Mouse (Mus musculus) adrenal gland, postnatal 4 days (tissue): ENCODE measurements around the gene Fibin. TPM values are rescaled to one million over a fixed set of nuclear protein-coding genes. Genes with fewer than 3 reads are reported as not detected.

ENCODE experiments used
- DNase-seq, 2 experiments: peaks; one replicate each; pipeline ENCODE4 v3.0.0; 2021 to 2022; ENCODE audit warnings: low spot score in 2 of 2, mixed read lengths in 2 of 2
- long read RNA-seq, 2 experiments: library from polyadenylated mRNA; stranded (forward); transcript quantifications; one replicate each; pipeline ENCODE4 v2.0.0; 2021
- total RNA-seq, 2 experiments: library from RNA; stranded (reverse); gene quantifications; 2 replicates each; pipeline ENCODE4 v1.2.3; 2021

Fibin gene
- total RNA-seq: 1 to 10 TPM; 6.7 to 9.1 TPM
- long read RNA-seq, experiment 1, transcript Fibin-201 (1 exons, 2,267 nt): major isoform, 5 of 5 reads
- long read RNA-seq, experiment 1, partial matches to known transcripts: 0 of 5 reads
- long read RNA-seq, experiment 1, other reads (novel, unspliced or antisense): 0 of 5 reads
- long read RNA-seq, experiment 2, transcript Fibin-201 (1 exons, 2,267 nt): major isoform, 10 of 10 reads
- long read RNA-seq, experiment 2, partial matches to known transcripts: 0 of 10 reads
- long read RNA-seq, experiment 2, other reads (novel, unspliced or antisense): 0 of 10 reads

DNA sequence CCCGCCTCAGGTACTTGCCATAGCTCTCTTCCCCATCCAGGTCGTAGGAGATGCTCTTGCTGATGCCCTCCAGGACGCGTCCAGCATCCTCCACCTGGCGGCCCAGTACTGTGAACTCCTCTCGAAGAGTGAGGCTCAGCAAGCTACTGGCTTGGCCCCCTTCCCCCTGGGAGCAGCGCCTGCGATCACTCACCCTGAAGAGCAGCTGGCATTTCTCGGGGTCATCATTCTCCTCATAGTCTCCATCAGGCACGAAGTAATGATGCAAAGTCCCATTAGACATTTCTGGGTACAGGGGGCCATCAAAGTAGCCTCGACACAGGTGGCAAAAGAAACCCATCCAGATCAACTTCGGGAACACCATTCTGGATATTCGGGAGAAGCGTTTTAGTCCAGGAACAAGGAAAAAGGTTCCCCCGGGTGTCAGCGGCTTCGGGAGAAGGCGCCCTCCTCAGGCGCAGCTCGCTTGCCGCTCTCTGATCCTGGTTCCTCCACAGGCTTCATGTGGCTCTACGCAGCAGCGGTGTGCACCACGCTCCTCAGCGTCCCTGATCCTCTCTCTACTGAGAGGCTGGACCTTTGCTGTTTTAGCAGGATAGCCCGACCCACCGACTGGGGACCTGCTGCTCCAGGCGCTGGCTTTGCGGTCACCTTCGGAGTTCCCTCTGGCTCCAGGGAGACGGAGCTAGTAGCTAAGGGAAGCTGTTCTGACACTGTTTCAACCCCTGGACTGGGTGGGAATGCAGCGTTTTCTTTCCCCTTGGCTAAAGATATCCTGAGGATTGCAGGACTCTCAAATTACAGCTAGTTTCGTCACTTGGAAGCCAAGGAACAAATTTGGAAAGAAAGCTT is at the start of gene Fibin:
TSS of gene Fibin (minus strand) at position 752 of the 852 bp plus-strand sequence.
- DNase-seq: peak in 1 of 2 experiments; percentile 7

DNA sequence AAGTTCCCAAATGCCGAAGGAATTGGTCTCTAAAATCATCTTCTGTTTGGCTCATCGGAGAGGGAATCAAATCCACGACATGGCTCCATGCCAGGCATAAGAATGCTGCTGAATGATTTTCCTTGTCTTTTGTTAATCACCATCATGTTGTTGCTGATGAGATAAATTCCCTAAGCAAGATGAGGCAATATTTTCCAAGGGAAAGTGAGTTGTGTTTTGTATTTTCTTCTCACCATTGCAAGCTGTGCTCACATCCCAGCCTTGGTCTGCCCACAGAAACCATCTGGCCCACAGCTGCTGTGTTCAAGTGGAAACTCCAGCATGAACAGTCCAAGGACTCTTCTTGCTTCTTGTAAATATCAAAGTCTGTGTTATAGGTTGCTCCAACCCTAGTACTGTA is 48.4 kb upstream of the Fibin start:
- no peak for DNase-seq

DNA sequence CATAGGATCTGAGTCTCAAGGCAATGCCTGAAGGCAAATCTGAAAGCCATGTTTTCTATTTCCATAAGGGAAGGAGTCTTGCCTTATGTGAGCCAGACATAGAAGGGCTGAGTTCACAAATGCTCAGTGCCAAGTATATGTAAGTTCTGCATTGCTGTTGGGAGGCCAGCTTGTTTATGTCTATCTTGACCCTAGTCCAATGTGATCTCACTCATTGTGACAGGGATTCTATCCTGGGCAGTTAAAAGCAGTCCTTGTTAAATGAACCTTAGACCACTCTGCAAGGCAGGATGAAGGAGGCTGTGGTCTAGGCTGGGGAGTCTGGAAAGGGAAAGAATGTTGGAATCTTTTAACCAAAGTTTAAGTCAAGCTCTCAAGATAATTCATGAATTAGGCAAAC is 45.8 kb upstream of the Fibin start:
- no peak for DNase-seq

DNA sequence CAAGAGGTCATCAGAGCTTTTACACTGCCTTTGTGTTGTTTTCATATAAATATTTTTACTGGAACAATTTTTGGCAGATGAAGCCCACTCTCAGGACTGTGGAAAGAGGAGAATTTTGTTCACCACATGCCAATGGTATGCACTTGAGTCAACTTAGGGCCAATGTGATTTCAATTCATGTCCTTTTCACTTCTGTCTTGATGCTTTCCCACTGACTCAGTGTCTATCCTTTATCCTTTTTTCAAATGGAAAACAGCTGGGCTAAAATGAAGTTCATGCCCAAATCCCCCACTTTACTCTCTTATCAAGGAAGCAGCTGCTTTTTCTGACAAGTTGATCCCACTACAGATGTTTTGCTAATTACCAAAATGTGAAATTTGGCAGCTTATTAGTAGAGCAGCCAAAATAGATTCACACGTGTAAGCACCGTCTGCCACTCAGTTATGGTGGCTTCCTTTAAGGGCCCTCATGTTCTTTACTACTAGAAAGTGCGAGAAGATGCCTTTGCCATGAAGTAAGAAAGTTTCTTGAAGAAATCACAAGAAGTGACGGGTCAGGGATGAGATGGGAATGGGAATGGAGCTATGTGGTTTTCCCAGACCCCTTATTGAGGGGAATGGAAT is 29.8 kb upstream of the Fibin start:
- no peak for DNase-seq

DNA sequence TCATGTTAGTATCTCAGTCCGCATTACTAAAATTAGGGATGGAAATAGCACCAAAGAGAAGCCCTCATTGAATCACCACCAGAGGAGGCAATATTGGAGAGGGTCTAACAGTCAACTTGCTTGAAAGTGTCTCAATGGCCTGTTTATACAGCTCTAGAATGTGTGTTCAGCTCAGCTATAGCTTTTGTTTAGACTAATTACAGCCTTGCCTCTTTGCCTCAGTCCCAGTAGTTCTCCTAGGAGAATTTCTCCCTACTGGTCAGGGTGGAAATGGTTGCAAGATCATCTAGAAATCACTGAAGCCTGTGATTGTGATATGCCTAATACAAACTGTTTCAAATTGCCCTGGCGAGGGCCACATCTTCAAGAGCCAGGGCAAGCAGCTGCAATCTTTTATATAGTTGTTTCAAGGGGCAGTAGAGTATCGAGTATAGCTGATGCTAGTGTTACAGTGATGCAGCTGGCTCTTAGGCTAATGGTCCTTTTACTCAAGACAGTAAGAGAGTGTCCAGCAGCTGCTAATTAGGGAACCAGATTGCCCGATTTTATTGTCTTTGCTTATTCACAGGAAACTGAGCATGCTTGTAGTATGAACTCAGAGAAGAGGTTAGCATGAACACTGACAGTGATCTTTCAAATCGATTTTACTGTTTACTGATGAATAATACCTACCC is 27.9 kb upstream of the Fibin start:
- no peak for DNase-seq

DNA sequence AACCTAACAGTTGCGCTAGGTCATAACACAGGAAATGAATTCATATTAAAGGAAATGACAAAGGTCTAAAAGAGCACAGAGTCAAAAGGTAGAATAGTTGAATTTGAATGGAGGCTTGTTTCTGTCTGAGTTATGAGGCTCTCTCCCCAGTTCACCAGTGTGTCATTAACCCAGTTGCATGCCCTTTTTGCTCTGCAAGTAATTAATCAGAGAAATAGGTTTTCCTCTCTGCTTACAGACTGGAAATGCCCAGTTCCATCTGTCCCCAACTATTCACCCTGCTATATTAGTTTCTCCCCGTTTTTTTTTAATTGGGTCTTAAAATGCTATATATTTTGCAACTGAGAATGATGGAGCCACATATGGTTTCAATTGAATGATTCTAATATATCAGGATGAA is 16.8 kb upstream of the Fibin start:
- no peak for DNase-seq

DNA sequence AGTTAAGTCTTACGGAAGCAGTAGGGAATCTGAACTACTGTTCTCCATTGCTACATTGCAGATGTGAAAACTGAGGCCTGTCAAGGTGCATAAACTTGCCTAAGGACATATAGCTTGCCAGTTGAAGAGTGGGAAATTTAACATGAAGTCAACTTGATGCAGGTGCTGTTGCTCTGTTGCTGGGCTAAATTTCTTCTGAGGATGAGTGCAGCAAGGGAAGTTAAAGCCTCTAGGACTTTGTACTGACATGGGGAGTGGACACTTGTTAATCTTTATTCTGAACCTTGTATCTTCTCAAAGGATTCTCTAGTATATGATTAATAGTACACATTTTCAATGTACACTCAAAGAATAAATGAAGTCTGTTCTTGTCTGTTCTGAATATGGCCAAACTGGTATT is 13.7 kb upstream of the Fibin start:
- DNase-seq: no peak

DNA sequence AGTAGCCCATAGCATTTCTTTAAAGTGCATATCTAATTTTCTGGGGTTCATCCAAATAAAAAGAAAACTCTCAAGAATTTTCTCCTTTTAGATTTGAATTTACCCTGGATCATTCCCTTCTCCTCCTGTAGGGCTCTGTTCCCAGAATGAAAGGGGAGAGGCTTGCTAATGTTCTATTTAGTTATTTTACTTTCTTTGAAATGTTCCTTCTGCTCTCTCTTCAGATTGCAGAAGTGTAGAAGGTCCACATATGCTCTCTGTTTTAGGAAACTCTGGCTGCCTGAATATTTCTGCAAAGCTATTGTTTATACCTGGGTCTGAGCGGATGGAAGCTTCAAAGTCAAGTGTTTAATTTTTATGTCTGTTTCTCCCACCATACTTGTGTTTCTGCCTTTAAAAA is 12.5 kb upstream of the Fibin start:
- no peak for DNase-seq

DNA sequence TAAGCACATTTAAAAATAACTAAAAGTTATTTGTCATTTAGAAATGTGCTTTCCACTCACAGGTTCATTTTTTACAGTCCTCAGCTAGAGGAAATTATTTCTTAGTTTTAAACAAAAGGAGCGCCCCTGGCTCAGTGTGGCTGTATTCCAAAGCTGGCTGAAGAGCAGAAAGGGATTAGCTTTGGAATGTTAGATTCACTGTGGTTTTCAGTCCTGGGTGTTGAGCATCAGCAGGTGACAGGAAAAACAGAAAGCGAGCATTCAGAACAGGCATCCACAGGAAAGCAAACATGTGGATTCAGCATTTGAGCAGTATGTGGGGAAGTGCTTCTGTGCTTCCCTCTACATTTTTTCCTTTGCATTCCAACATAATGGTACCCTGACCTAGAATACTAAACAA is 10.2 kb upstream of the Fibin start:
- DNase-seq: no peak

DNA sequence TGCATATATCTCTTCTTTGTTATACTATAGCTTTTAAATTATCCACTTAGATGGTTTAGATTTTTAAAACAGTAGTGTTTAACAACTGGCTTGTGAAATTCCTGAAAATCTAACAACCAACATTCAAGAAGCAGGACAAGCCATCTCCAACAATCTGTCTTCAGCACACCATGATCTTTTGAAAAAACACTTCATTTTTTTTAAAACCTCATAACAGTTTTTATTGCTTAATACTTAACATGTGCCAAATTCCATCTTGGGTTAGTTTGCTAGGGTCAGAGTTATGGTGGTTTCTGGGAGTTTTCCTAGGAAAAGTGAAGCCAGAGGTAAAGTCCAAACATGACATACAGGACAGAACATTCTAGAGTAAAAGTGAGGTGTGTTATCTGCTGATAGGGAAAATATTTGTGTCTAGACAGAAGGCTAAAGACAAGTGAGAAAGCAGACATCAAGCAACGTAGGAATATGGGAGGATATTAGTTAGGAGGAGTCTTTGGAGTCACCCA is 4.5 kb upstream of the Fibin start:
- DNase-seq: no peak

DNA sequence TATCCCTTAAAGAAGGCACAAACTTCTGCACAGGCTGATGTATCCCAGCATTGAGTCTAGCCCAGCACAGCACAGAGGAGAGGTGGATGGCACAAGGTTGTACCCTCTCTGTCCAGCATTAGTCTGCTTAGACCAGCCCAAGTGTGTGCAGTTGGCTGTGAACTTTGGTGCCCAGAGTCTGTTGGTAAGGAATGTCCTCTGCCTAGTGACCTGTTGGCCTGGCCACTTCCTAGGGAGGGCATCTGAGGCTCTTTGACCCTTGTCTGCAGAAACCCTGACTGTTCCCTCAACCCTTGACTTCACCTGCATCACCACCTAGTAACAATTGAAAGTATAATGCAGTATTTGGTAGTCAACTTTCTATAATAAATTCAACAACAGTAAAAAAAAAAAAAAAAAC is 2.4 kb upstream of the Fibin start:
- no peak for DNase-seq

DNA sequence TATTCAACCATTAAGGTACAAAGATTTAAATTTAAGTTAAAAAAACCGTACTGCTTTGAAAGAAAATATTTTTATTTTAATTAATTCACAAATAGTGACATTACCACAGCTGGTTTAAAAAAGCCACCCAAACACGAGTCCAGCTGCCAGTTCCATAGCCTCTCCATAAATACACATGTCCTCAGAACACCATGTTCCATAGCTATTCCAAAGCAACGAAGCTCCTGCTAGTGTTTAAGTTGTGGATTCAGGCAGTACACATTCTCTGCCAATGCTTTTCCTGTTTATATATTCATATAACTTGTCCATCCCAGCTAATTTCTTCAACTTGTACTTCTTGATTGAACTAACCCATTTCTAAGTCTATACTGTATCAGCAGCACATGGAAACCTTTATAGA is 872 bp upstream of the Fibin start:
- no peak for DNase-seq

DNA sequence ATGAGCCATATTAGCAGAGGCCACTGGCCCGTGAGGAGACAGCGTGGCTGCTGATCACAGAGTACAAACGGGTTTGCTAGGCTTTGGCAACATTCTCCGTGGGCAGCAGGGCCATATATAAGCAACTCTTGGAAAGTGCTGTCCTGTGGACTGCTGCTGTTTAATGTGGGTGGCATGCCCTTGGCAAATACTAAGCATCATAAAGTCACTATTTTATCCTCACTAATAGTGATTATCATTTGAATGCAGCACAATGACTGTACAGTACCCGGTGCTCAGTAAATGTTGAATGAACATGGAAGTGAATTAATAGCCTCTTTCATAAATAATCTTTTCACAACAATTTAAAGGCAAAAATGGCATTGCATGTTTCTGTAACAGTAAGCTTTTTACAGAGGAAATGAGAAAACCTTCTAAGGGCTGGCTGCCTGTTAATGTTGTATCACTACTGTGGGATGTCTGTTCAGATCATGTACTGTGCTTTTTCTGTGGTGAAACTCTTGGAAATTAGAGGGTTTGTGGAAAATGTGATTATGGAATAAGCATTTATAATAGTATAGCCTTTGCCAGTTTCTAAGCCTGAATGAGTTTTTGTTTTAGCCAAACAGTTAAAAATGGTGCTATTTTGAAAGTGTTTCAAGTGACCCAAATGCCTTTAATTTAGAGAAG is 9.5 kb downstream of the Fibin start:
- no peak for DNase-seq

DNA sequence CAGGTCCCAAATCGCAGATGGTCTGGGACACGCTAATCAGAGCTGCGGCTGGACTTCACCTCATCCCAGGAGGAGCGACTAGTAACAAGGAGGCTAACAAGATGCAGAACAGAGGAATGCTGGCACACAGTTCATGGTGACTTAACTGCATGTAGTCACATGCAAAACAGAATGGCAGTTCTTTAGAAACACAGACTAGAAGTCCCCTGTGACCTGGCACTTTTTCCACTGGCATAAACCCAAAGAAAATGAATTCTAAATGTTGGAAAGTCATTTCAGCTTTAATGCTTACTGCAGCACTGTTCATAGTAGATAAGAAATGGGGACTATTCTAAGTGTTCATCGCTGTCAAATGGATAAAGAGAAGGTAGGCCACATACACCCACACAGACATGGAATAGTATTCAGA is 11.1 kb downstream of the Fibin start:
- no peak for DNase-seq

DNA sequence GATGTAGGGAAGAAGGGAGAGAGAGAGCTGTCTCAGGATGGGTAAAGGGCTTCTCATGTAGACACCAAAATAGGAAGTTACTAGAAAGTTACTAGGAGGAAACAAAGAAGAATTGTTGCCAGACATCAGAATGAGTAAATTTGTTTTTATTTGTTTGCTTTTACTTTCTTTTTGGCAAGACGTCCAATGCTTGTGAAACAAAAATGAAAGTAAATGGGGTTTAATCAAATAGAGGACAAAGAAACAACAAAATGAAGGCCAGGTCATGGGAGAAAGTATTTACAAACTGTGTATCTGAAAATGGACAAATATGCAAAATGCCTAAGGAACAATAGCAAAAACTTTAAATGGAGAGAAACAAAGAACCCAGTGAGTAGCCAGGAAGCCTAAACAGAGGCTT is 11.6 kb downstream of the Fibin start:
- no peak for DNase-seq

DNA sequence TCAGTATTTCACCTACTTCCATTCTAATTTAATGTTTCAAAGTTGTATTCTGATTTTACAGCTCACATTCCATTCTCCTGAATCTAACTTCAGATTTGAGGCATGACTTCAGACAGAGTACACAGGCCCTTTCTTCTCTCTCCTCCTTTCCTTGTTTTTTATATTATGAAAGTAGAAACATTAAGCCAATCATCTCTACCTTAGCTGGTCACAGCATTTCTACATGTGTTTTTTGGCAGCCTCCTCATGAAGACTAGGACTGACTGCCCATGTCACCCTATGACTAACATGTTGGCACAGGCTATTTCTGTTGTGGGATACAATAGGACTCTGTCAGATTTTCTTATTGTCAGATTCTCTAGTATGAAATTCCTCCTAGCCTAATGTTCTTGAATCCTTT is 34.0 kb downstream of the Fibin start:
- no peak for DNase-seq

DNA sequence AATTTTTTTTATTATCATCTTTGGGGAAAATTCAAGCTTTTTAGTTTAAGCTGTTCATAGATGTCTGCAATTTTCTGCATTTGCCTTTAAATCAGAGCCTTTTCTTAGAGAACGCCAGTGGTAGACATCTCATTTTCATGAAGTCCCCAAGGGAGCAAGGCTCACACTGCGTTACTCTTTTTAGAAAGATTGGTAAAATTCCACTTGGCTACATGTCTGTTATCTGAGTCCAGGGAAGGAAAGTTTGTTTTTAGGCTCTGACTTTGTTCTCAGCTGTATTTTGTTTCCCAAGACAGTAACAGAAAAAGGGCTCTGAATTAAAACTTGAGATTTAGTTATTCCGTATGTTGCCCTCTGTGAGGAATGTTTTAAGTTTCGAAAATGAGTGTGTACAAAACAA is 43.0 kb downstream of the Fibin start:
- DNase-seq: no peak

DNA sequence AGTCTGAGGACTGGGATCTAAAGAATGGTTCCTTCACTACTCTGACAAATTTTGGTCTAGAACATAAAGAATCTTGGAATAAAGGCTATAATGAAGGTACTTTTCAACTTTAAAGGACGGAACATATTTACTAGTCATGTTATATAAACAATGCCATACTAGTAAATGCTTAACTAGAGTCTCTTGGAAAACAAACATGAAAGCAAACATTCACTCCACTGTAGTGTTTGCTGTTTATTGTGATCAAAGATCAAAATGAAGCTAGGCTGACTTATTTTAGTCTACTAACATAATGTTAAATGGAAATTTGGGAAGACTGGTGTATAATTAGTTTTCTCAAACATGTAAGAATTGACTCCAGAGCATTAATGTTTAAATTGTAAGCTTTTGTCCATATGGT is 43.7 kb downstream of the Fibin start:
- DNase-seq: no peak

DNA sequence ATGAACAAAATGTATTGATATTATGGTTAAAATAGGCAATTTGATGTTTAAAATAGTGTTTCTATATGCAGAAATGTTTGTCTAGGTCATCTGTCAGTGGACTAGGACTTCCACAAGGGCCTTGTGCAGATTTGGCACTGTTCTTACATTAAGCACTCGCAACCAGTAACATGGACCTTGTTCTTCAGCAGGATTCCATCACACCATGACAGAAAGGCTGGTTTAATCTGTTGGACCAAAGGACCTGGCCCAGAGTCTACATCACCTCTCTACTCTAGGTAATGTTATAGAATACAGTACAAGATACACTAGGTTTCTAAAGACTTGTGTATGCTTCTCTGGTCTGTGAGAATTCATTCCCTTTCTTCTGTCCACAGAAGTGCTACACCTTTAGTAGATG is 44.3 kb downstream of the Fibin start:
- no peak for DNase-seq

DNA sequence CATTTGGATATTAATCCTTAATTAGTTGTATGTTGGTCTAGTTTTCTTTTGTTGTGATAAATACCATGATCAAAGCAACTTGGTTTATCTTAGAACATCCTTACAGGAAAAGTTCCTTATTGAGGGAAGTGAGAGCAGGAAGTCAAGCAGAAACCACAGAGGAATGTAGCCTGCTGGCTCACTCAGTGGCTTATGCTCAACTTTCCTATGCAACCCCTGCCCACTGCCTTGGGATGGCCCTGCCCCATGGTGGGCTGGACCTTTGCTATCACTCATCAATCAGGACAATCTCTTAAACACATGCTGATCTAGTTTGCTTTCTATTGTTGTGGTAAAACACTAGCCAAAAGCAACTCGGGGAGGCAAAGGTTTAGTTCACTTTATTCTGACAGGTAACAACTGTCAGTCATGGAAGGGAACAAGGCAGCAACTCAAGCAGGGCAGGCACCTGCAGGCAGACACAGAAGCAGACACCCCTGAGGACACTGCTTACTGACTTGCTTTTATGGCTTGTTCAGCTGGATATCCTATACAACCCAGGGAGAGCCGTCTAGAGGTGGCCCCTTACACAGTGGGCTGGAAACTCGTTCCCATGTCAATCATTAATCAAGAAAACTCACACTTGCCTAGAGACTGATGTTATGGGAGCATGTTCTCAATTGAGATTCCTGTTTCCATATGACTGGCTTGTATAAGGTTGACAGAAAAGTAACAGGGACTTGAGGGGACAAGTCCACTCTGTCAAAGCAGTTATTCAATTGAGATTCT is 46.7 kb downstream of the Fibin start:
- DNase-seq: no peak
